Mouse (Mus musculus) layer of hippocampus, adult 9-11 months (tissue): ENCODE data around the gene Hexb.
A peak's percentile ranks its signal among the peaks of the same experiment; 100 is the strongest.

Experiments
- DNase-seq: peaks from one replicate; pipeline ENCODE4 v3.0.0; 2022

Gene Hexb

DNA sequence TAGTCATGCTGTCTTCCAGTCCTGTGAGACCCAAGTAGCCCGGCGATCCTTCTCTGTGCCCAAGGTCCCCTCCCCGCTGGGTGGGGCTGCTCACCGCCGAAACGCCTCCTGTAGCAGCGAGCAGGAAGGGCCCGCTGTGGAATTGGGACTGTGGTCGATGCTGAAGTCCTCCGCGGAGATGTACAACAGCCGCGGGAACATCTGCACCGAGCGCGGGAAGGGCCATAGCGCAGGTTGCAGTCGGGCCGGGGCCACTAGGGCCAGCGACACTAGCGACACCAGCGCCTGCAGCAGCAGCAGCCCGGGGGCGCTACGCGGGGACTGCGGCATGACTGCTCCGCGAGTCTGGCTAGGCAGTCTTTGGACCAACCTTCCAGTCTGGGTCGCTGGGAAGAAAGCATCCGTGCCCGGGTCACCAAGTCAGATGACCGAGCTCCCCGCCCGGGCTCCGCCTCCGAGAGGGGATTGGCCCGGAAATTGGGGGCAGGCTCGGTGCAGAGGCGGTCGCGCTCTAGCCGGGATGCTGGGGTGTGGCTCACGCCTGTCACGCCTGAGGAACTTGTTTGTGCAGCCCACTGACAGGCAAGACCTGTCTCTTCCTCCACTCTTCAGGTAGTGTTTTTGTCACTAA, at the start of gene Hexb:
Gene Hexb (minus strand): TSS at position 426 of the 631 bp plus-strand sequence.
- DNase-seq: peak; percentile 94

DNA sequence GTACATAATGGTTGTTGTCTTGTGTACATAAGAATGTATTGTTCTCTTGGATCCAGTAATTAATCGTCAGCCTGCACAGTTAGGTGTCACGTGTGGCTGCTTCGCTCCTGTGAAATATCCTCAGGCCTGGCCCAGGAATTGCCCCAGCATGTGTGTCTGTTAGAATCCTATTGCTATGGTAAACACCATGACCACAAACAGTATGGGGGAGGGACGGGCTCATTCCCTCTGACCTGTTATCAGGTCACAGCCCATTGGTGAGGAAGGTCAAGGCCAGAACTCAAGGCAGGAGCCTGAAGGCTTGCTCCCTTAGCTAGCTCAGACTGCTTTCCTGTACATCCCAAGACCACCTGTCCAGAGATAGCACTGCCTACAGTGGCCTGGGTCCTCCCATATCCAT, 49.6 kb upstream of the Hexb start:
- DNase-seq: no peak

DNA sequence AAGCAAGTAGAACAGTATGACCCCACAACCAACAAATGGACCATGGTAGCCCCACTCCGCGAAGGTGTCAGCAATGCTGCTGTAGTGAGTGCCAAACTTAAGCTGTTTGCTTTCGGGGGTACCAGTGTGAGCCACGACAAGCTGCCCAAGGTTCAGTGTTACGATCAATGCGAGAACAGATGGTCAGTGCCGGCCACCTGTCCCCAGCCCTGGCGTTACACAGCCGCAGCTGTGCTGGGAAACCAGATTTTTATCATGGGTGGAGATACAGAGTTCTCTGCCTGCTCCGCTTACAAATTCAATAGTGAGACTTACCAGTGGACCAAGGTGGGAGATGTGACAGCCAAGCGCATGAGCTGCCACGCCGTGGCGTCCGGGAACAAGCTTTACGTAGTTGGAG, 48.1 kb upstream of the Hexb start:
- DNase-seq: no peak

DNA sequence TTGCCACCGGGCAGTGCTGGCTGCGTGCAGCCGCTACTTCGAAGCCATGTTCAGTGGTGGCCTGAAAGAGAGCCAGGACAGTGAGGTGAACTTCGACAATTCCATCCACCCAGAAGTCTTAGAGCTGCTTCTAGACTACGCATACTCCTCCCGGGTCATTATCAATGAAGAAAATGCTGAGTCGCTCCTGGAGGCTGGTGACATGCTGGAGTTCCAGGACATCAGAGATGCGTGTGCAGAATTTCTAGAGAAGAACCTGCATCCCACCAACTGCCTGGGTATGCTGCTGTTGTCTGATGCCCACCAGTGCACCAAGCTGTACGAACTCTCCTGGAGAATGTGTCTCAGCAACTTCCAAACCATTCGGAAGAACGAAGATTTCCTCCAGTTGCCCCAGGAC, 47.0 kb upstream of the Hexb start:
- no peak for DNase-seq

DNA sequence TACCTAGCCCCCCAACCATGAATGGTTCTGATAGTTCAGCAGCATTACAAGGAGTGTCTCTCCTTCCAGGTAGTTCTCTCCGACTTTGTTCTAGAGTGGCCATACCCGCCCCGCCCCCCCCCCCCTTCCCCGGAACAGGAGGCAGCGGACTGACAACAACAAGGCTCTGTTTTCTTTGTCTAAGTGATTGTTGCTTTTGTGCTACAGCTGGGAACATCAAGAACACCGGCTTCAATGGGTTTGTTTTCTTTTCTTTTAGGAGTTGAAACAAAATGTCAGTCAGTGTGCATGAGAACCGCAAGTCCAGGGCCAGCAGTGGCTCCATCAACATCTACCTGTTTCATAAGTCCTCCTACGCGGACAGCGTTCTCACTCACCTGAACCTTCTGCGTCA, 46.6 kb upstream of the Hexb start:
- DNase-seq: no peak

DNA sequence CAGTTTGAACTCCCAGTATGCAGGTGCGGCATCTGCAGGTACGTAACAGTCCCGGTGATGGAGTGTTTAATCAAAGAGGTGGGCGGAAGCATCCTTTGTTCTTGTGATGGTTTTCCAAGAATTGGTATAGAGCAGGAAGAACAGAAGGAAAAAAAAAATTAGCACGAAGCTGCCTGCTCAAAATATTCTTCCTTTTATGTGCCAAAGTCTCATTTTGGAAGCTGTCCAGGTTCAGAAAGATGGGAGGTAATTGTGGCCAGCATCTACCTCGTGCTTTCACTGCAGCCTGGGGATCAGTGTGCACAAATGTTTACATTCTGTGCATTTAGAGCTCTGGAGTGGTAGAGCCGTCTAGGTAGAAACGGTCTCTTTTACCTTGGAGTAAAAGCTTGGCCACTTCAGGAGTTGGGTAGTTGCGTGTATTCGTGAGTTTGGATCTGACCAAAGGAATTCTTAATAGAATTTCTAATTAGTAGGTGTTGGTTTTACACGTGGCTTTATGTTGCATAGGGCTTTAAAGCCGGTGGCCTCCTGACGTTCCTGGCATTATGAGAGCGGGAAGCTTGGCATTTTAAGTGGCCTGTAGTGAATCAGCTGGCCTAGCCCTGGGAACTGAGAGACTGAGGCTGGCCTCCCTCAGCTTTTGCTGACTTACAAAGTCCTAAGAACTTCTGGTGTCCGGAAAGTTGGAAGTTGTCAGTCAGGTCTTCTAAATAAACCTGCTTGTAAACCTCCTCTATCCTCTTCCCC, 46.0 kb upstream of the Hexb start:
- DNase-seq: no peak

DNA sequence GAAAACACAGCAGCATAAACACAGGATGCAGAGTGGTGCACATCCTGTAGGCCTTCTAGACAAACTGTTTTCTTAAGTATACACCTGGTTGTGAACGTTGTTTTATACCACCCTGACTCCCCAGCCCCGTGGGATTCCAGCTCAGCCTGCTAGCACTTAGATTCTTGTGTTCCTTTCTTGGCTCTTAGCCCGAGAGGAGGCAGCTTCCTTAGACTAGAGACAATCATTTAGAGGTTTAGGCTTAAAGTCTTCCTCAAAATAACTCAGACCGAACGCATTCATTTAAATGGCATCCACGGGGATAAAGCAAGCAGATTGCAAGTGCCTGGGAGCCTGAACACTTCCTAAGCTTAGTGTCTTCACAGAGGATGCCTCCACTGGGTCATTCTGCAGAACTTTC, 44.6 kb upstream of the Hexb start:
- DNase-seq: no peak

DNA sequence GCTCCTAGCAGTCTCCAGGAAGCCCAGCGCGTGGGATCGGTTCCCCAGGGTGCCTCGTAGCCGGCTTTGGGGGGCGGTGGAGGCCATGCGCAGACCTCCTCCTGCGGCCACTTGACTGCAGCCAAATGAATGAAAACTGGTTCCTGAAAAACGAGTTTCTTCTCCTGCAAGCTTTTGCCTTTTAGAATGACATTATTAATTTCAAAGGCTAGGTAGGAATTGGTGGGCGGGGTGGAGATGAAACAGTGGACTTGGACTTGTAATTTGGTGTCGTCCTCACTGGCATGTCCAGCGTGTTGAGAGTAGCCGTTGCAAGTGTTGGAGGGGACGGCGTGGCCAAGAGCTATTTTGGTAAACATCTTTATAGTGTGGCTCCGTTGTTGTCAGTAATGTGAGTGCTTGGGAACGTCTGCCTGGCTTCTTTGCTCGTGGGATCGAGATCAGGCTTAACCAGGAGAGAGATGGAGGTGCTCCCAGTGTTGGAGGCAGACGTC, 43.7 kb upstream of the Hexb start:
- DNase-seq: no peak

DNA sequence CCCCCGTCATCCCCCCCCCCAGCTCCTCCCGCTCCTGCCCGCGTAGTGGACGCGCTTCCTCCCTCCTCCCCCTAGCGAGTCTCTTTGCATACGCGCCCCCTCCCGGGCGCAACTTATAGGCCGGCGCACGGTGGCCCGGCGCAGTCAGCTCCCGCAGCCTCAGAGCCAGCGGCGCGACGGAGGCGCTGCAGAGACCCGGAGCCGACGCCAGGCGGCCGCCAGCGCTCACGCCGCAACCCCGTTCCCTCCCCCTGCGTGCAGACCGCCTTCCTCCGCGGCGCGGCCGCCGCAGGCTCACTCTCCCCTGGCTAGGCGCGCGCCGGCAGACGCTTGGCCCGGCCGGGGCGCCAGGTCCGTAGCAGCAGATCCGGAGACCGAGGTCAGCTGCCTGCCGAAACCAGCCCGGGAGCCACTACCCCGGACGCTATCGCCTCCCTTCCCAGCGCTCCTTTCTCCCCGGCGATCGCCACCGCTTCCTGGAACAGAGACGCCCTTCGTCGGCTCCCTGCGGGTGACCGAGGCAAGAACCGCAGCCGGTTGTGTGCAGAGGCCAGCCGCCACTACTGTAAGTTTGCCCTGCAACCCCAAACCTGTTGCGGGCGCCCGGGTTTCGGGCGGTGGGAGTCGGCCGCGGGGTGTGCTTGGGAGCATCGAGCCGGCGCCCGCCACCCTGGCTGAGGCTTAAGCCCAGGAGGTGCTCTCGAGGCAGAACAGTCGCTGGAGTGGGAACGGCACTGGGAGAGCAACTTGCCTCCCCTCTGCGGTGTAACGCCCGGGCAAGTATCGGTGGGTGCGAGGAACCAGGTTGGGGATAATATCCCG, 43.0 kb upstream of the Hexb start, which contains the start of gene Enc1:
Gene Enc1 (plus strand): TSS at position 141 of the 822 bp plus-strand sequence.
- peak; percentile 91 for DNase-seq

DNA sequence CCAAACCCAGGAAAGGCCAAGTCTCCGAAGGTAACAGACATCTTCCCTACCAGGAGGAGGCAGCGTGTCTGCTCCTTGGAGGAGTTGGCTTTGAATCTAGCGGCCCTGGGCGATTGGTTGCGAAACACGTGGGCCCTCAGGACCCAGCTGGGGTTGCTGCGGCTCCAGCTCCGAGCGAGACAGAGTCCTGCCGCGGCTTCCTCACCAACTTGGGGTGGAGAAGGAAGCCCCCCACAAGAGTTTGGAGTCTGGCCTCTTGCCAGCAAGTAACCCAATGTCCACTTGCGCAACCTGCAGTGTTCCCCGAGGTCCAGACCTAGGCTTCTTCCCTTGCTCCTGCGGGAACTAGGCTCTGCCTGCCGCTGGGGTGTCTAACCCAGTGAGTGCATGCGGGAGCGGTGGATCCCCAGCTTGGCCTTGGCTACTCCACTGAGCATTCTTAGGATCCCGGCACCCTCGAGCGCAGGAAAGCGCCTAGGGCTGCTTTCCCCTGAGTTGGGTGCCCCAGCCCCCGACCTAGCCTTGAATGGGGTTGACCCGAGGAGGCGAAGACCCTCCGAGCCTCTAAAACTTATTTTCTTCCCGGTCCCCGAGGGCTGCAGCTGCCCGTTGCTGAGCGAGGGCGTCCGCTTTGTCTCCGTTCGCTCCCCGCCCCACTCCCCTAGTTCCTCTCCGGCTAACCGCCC, 42.3 kb upstream of the Hexb start:
- DNase-seq: peak; percentile 86

DNA sequence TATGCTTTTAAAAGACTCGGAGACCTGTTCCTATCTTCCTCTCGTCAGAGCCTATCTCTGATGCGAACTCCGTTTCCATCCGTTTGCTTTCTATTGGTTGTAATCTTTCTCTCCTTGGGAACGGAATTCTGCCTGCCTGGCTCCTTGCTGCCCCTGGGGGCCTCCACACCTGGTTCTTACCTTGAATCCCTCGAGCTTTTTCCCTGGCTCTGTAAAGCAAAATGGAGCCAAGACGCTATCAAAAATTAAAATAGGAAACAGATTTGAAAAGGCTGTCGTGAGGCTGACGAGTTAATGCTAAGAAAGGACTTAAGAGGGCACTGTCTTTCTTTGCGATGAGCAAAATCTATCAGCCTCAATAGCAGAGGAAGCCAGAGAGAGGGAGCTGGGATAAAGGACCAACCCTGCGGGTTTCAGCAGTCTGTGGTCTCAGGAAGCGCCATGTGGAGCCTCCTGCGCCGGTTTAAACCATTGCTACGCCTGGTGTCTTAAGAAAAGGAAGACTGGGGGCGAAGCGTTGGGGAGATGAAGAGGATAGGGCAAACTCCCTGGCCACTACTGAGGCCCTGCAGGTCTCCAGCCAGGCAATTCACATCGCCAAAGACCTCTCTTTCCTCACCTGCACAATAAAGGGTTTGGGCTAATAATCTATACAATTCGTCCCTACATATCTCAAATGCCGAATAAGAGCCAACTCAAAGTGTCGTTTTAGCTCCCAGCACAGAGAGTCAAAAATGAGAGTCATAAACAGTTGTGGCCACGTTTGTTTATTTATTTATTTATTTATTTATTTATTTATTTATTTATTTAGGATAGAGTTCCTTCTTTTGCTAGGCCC, 41.4 kb upstream of the Hexb start:
- DNase-seq: peak; percentile 79

DNA sequence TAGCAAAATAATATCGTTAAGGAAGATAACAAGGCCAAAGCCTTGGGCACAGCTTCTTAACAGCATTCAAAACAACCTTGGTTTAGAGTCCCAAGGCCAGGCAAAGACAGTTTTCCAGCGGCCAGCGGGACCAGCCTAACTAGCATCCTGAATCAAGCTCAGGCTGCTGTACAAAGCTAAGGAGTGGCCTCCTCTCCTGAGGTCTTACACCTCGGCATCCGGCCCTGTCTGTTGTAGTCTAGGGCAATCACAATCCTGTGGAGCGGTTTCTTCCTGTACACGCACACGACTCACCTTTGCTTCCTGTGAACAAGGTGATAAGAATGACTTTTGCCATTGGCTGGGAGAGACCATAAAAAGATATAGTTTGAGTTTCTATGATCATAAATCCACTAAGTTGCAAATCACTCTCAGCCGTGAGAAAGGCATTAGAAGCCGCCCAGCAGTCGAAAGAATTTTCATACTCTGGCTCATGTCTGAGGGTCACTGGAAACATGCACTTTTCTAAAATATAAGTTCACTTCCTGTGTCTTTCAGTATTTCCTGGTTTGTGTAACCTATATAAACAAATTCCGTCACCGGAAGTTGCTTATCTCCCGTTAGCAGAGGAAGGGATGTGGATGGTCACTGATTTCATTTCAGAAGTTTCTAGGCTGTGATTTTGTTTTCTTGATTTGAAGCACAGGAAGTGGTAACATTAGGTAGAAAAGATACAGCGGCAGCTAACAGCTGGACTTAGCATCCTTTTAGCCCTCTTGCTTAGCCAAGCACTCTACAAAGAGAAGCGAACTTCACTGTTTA, 40.2 kb upstream of the Hexb start:
- no peak for DNase-seq

DNA sequence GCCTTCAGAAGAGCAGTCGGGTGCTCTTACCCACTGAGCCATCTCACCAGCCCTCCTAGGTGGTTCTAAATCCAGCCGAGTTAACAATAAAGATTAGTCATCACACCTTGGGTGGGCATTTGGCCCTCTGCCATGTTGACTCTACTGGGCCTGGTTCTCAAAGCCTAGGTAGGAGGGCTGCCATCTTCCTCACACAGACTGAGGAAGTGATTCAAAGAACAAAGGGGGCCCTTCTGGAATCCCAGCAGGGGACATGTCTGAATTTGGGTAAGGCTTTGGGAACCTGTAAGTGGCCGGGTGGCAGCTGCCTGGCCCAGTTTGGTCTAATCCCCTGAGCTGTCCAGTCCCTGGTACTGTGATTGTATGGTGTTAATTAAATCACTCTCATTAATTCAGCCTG, 39.5 kb upstream of the Hexb start:
- no peak for DNase-seq

DNA sequence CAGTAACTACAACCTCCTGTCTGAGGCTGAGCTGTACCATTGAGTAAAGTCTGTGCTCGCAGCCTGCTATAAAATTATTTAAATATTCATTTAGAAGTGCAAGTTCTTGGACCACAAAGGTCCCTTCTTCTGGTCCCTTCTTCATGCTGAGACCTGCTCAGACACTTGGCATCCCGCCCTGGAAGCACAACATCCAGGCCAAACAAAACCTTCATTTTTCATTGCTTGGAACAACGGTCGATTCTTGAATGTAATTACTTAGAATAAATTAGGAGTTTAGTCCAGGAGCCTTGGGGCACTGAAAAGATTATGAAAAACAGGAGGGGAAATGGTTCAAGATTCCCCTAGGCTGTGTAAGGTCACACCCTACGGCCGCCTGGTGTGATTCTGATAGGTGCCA, 37.8 kb upstream of the Hexb start:
- DNase-seq: no peak

DNA sequence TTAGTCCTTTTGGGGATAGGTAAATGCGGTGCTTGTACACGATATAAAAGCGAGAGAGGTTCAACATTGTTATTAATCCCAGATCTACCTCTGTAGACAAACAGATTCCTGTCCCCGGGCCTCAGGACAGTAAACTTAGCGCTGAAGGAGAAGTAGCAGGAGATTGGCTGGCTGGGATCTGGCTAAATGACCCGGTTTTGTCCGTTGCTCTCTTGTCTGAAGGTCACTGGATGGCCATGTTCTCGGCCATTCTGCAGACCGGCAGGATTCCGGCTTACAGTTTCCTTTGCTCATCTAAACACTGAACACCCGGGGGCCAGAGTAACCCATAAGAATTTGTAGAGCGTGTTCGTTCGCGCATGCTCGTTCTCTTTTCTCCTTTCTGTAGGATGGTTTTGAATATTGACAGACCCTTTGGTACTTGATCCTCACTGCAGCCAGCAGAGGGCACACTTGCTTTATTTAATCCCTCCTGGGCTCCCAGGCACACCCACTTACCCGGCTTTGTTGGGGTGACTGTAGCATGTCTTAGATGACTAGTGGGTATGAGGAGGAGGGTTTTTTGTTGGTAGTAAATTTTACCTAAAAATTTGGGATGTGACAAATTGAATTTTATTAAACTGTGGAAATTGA, 36.7 kb upstream of the Hexb start:
- peak; percentile 86 for DNase-seq

DNA sequence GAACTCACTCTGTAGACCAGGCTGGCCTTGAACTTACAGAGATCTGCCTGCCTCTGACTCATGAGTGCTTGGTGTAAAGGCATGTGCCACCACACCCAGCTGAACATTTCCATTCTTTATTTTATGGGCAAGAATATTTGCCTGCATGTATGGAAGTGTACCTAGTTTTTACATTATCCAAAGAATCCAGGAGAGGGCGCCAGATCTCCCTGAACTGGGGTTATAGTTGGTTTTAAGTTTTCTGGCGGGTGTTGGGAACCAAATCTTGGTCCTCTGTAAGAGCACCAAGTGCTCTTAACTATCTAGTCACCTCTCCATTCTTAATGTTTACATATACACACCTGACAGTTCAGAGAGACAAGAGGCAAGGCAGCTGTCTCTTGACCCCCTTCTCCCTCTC, 34.9 kb upstream of the Hexb start:
- DNase-seq: no peak

DNA sequence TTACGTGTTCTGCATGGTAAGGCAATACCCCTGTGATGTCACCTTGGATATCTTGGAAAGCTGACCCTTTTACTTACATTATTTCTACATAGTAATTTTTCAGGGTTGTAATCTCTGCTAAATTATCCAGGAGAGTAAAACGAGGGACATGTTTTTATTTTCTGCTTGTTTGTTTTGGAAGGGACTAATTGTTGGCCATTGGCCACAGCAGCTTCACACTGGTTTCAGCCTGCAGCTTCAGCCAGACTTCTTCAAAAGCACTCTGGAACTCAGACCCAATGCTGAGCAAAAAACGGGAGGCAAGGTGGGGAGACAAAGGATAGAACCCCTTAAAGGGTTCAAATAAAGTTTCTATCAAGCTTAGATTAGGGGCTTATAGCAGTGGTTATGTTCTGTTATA, 31.9 kb upstream of the Hexb start:
- DNase-seq: no peak

DNA sequence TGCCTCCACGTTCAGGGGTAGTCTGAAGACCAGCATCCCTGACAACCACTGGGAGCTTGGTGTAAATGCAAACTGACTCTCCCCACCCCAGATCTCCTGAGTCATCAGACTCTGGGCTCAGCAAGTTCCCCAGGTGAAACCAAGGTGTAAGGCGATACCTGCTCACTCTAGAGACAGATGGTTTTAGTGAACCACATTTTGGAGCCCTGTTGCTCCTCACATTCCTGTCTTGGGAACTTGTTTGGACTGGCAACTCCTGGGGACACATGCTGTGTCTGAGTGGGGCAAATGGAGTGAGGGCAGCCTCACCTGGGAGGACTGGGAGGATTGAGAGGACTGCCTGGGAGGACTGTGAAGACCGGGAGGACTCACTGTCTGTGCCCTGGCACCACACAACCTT, 29.6 kb upstream of the Hexb start:
- DNase-seq: no peak

DNA sequence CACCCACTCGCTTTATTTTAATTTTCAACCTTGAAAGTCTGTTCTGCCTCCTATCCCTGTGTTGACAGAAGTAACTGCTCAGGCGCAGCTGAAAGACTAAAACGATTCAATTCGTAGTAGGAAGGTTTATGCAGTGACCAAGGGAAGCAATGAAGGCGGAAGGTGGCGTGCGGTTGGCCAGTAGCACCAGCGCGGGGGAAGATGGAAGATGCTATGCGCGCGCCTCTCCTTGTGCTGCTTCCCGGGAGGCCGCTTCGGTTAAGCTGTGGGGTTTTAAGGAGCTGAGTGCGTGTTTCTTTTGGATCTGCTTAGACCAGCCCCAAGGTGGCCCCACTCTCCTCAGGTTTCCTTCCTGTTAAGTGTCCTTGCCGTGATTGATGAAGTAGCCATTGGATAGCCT, 27.0 kb upstream of the Hexb start:
- no peak for DNase-seq

DNA sequence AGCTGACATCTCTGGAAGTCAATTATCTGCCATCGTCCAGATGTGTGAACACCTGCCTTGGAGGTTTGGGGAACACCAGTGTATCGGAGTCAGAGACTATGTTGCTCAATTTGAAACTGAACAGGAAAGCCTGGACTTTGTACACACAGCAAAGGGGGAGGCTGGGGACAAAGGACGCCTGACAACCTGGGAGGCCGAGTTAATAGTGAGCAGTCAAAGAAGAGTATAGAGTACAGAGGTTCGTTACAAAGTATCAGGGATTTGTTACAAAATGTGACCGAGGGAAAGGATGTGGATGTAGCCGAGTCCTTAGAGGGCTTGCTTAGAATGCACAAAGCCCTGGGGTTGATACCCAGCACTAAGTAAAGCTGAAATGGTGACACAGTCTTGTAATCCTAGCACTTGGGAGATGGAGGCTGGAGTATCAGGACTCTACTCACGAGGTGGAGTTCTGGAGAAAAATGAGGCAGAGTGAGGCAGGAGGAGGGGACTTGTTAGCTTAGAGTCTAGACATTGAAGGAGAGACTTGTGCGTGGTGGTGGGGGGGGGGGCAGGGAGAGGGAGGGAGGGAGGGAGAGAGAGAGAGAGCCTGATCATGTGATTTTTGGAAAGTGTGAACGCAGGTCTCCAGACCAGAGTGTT, 26.3 kb upstream of the Hexb start:
- no peak for DNase-seq
